ENCODE assay signal across 18 mouse cellular contexts in genomic region chr19:45945986-45946385, GRCm38 (mm10).
"Had no signal": no experiment of that assay in that cellular context is flagged by ENCODE, and none has a peak within 500 bp of the region (broad histone marks: within the 10 kb centered on the region; RNA-seq: fewer than 3 reads in every experiment).

No protein-coding gene starts in this region.

- DNase-seq: liver, postnatal 0 days; lung, adult 2 months; lung, postnatal 4 days; midbrain, embryonic 14.5 days; retina, postnatal 1 day; right cerebral cortex, postnatal 14 days; spleen, adult 18-20 months; thymus, adult 2 months; thymus, postnatal 25 days; thymus, postnatal 4 days had no signal

- ATAC-seq: liver, postnatal 0 days; lung, postnatal 0 days; midbrain, embryonic 16.5 days had no signal

- H3K4me3 ChIP-seq: lung, embryonic 15.5 days; midbrain, embryonic 10.5 days; midbrain, embryonic 12.5 days; myocyte; neural tube, embryonic 13.5 days; neural tube, embryonic 15.5 days had no signal

- H3K27ac ChIP-seq: lung, embryonic 15.5 days; midbrain, embryonic 10.5 days; midbrain, embryonic 12.5 days; neural tube, embryonic 13.5 days; neural tube, embryonic 15.5 days had no signal
